Mouse (Mus musculus): ENCODE measurements around the gene Gm10322.

Gene Gm10322

GRCm38 (mm10) chr10:59615981-59616520 is at the start of gene Gm10322:
TSS of gene Gm10322 (plus strand) at chr10:59616063.
- no peak for DNase-seq (ENCODE audit: extremely low read depth, low read depth, low spot score)

- DNase-seq (ENCODE audit: extremely low read depth, low read depth, low spot score): no peak
Measured at GRCm38 (mm10) chr10:59566968-59567367, 48.9 kb upstream of the Gm10322 start.

- DNase-seq (ENCODE audit: extremely low read depth, low read depth, low spot score): no peak
Measured at GRCm38 (mm10) chr10:59568665-59569480, 47.0 kb upstream of the Gm10322 start.

- no peak for DNase-seq (ENCODE audit: extremely low read depth, low read depth, low spot score)
Measured at GRCm38 (mm10) chr10:59569481-59569869, 46.4 kb upstream of the Gm10322 start.

DNA sequence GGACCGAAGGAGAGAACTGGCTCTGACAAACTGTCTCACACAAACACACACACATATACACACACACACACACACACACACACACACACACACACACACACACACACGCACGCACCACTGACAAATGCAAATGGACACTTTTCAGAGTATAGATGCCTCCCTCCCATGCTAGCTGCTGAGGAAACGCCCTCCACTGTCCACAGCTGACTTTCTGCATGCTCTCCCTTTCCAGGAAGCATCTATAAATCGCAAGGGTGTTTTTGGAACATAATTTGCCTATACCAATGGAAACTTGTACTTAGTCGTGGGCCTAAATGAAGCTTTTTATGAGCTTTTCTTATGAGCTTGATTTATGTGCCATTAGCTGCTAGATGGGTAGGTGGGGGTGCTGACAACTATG is 45.5 kb upstream of the Gm10322 start:
- no peak for DNase-seq (ENCODE audit: extremely low read depth, low read depth, low spot score)

DNA sequence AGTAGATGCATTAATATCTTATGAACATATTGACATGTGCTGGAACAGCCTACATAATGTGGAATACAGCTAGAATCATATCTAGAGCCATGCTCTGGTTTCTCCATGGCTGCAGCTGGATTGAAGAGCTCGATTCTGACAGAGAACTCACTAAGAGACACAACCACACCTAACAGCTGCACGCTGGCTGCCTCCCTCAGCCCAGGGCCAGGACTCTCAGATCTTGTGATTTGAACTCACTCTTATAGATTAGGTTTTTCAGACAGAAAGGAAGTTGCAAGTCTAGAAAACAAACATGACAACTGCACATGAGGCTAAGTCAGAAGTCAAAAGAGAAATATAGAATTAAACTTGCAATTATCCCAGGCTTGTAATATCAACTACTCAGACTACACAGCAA is 45.1 kb upstream of the Gm10322 start:
- DNase-seq (ENCODE audit: extremely low read depth, low read depth, low spot score): no peak

DNA sequence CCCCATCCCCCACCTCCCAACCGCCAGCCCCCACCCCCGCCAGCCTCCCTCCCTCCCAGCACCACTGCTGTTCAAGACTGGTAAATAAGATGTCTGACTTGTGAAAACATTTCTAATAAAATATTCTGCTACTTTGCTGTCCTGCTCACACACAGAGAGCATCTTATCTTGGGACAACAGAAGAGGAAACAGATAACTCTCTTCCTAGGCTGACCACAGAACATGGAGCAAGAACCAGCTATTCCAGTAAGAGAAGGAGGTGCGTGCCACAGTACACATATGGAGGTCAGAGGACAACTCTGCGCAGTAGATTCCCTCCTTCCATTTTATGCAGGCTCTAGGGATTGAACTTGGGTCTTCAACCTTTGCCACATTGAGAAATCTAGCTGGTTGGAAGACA is 44.6 kb upstream of the Gm10322 start:
- no peak for DNase-seq (ENCODE audit: extremely low read depth, low read depth, low spot score)

DNA sequence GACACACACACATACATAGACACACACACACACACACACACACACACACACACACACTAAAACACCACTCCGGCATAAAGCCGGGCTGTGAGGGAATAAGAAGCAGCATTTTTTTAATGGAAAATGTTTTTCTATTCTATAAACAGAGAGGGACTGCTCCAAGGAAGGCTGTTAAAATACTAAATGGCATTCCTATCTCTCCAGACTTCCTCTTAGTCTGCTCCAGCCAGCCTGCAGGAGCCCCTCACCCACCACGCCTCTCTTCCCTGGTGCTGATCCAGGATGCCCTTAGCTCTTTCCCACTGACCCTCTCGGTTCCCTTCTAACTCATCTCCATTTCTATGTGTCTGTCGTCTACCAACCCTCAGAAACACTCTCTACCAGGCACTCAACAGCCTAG is 43.9 kb upstream of the Gm10322 start:
- no peak for DNase-seq (ENCODE audit: extremely low read depth, low read depth, low spot score)

DNA sequence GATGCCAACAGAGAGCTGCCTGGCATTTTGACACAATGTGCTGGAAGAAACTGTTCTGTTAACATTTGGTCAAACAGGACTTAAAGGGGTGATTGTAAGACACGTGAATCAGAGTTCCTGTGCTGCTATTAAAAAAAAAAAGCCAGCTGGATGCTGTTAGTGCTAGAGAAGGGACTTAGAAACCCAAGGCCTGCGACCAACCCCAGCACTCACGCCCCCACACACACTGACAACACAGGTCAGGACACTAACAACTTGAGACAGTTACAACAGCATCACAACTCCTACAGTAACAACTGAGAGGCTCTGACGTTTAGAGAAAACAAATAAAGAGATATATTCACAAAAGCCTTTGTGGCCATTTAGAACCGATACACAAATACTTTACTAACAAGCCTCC is 39.6 kb upstream of the Gm10322 start:
- no peak for DNase-seq (ENCODE audit: extremely low read depth, low read depth, low spot score)

DNA sequence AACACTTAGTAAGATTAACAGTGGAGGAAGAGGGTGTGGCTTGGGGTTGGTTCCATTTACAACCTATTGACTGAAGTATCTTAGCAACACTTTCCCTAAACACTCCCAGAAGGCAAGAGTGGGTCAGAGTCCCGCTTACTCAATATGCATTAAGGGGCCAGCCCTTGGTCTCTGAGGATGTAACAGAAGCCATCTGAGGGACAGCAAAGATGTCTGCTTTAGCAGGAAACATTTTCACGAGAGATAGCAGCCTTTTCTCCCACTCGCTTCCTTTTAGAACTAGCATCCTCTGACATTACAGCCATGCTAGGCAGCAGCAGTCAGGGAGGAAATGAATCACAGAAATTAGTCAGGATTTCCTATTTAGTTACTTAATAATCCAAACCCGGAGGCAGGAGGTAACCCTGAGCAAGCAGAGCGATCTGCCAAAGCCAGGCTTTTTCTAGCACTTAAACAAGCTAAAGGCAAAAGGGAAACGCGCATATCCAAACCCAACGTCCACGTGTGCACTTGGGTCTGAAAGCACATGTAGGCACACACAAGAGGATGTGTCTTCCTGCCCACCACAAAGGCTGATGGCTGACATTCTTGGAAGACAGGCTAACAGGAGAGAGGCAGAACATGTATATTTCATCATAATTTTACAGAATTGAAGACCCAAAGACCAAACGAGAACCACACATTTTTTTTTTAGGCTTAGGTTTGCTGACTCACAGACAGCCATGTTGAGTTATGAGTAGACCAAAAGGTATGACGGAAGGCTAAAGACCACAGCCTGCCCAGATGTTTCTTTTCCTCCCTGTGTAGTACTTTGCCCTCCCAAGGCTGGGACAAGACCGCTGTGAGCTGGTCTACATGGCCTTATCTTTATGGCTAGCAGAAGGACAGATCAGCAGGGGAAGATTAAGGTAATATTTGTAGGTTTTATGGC is 37.7 kb upstream of the Gm10322 start:
- no peak for DNase-seq (ENCODE audit: extremely low read depth, low read depth, low spot score)

- no peak for DNase-seq (ENCODE audit: extremely low read depth, low read depth, low spot score)
Measured at GRCm38 (mm10) chr10:59579645-59580044, 36.2 kb upstream of the Gm10322 start.

DNA sequence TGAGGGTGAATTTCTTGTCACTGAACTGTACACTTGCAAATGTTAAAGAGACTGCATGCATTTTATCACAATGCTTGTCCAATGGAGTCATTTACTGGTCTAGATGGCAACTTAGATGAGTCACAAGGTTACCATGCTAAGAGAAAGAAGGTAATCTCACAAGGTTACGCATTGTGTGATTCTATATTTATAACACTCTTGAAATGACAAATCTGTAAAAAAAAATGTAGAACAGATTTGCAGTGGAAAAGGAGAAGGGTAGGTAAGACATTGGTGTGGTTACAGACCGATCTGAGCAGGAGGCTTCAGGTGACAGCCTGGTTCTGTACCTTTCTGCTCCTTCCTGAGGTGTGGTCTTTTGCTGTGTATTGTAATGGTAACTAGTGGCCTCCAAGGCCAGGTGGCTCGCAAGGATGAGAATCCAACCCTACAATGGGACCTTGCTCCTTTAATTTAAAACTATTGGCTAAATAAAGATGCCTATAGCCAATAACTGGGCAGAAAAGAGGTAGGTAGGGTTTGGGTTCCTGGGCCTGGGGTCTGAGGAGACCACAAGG is 35.2 kb upstream of the Gm10322 start:
- no peak for DNase-seq (ENCODE audit: extremely low read depth, low read depth, low spot score)

DNA sequence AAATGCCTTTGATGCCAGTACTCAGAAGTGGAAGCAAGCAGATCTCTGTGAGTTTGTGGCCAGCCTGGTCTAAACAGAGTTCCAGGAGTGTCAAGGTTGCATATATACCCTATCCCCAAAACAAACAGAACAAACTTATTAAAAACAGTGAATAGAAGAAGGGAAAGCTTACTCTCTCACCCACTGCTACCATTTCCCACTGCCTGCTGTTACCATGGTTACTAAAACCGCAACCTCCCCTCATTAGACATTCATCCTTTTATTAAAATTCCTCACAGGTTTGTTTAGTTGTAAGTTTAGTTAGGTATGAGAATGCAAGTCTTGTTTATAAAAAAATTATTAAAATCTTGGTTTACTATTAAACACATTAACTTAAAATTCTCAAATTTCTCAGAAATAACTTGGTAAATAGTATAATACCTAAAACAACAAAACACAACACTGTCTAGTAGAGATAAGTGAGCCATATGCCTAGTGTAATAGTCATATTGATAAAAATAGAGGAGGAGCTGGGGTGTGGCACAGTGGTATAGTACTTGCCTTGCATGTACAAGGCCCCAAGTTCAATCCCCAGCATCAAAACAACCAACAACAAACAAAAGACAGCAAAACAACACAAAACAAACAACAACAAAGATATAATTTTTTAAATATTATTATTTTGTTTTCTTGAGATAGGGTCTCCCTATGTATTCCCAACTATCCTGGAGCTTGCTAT is 33.9 kb upstream of the Gm10322 start:
- DNase-seq (ENCODE audit: extremely low read depth, low read depth, low spot score): no peak

DNA sequence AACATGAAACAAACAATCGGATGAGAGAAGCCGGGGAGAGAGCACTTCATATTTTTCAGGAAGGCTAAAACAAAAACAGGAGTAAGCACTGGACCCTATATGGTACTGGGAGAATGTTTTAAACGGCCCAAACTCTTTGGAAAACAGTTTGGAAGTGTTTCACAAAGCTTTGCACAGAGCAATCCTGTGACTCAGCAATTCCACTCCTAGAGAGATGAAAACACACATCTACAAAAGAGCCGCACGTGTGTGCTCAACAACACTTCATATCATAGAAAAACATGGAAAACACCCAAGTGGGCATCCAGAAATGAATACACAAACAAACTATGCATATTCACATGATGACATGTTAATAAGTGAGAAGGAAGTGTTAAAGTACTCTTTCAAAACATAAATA is 30.2 kb upstream of the Gm10322 start:
- no peak for DNase-seq (ENCODE audit: extremely low read depth, low read depth, low spot score)

GRCm38 (mm10) chr10:59586821-59587220 is 29.0 kb upstream of the Gm10322 start:
- no peak for DNase-seq (ENCODE audit: extremely low read depth, low read depth, low spot score)

DNA sequence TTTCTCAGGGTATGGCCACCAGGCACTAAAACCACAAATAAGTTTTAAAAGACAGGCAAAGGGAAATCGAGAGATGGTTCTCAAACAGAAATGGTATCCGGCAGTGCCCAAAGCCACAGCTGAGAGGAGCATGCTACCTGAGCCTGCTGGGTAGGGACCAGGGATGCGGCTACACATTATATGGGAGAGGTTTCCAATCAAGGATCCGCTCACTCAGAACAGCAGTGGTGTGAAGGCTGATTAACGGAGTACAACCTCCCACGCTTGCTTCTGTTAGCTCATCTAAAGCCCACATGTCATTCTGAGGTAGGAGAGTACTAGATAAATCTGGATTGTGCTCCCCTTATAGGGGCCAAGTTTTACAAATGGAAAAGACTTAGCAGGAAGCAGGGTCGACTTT is 27.7 kb upstream of the Gm10322 start:
- no peak for DNase-seq (ENCODE audit: extremely low read depth, low read depth, low spot score)

DNA sequence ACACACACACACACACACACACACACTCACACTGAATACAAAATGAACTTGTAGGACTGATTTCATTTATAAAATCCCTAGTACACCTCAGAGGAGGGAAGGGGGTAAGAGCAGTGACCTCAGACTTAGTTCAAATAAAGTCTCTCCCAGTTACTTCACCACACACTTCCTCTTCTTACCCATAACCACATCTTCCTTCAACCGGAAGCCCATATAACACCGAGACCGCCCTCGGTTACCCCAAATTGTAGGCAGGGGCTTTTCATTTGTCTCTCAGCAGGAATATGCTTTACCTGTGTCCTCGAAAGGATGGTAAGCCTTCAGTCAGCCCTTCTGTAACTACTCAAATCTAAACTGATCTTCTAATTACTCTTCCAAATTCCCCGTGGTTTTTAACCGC is 26.4 kb upstream of the Gm10322 start:
- DNase-seq (ENCODE audit: extremely low read depth, low read depth, low spot score): no peak

DNA sequence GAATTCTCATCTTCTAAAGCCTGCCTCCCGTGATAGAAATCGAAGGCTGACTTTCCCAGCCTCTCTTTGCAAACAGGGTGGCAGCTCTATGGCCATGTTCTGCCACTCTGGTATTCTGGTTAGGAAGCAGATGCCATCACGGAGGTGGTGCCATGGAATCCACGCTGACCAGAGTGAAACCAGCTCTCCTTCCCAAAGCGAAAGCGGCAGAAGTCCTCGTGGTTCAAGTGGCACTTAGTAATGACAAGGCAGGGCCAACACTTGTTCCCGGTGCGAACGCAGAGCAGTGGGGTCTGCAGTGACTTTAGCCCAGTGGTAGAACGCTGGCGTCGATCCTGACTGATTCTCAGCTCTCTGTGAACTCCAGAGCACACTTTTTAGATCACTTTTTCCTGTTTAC is 26.0 kb upstream of the Gm10322 start:
- DNase-seq (ENCODE audit: extremely low read depth, low read depth, low spot score): no peak

DNA sequence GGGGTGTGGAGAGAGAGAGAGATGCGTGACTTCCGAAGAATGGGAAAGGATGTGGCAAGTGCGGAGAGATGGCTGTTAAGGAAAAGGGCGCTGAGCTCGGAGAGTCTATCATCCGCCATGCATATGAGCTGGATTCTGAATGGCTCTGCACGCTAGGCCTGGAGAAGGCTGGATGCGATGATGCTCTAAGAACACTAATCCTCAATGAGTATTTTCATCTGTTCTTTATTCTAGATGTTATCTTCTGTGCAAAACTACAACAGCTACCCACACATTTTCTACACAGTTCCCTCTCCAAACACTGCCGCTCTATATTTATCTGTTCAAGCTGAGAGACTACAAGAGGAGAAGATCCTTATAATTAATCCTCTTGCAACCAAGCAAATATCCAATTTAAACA is 25.3 kb upstream of the Gm10322 start:
- no peak for DNase-seq (ENCODE audit: extremely low read depth, low read depth, low spot score)

GRCm38 (mm10) chr10:59593826-59594570 is 21.9 kb upstream of the Gm10322 start:
- DNase-seq (ENCODE audit: extremely low read depth, low read depth, low spot score): no peak
